Mouse (Mus musculus): ENCODE measurements around the gene Lef1.

DNA sequence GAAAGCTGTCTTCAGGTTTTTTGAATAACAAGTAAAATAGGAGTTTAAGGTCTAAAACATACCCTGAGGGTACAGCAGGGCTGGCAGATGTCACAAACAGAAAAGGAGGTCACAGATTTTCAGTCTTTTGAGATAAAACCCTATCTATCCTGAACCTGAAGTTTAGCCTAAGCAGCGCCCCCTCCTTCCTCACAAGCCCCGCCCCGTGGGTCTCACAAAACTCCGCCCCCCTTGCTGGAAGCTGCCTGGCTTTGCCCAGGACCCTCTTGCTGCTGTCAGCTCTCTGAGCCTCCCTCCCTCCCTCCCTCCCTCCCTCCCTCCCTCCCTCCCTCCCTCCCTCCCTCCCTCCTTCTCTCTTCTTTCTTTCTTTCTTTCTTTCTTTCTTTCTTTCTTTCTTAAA, 31.3 kb downstream of the Lef1 start:
- TF ChIP-seq POLR2A (IDR thresholded peaks at IDR 0.05; ENCODE audit: insufficient read depth, low read depth, low read length) (no peak), CTCF (IDR thresholded peaks at IDR 0.05) (no peak), EP300 (IDR thresholded peaks at IDR 0.05; ENCODE audit: insufficient read depth, low read depth, low read length) (no peak)

All from heart, adult 2 months (tissue).